Mouse (Mus musculus): ENCODE data around the gene Pycr2.
A peak's percentile ranks its signal among the peaks of the same experiment; 100 is the strongest.

Pycr2 gene

GRCm38 (mm10) chr1:180940776-180941460, 36.8 kb downstream of the Pycr2 start:
- DNase-seq (ENCODE audit: extremely low spot score), result no peak

- peak; percentile 35 for DNase-seq (ENCODE audit: extremely low spot score)
Observed at GRCm38 (mm10) chr1:180941726-180942125, 37.6 kb downstream of the Pycr2 start.

DNA sequence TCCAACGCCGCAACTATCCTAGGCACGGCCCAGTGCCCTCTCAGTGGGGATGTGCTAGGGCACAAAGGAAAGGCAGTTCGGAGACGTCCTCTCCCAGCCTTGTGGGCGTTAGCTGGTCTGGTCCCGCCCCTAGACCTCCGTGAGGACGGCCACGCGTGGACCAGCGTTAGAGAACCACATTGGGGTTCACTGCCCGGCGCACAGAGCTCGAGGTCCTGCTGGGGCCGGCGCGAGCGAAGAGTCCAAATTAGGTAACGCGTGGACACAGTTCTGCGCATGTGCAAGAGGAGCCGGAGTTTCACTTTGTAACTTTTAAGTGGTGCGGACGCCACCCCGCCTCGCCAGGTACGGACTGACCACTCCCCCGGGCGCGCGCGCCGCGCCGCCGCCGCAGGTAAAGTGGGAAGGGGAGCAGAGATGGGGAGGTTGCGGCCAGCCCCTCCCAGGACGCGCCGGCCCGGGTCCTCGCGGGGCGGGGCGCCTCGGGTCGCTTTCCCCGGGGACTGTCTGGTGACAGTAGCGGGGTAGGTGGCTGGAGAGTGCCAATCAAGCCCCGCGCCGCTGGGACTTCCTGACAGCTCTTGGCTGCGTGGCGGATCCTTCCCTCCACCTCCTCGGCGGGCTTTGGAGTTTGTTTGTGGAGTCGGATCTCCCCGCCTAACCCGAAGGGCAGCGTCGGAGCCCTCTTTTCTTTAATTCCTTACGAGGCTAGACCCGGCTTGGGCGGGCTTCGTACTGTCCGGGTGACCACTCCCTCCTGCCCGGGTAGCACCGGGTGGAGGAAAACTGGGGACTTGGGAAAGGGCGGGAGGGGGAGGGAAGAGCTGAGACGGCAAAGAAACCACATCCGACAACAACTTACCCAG, 38.3 kb downstream of the Pycr2 start, which contains the start of gene Tmem63a:
TSS of gene Tmem63a (plus strand) at position 179 of the 866 bp plus-strand sequence.
- DNase-seq (ENCODE audit: extremely low spot score), result peak; percentile 78

- DNase-seq (ENCODE audit: extremely low spot score), result no peak
Observed at GRCm38 (mm10) chr1:180943032-180943644, 39.0 kb downstream of the Pycr2 start.

DNA sequence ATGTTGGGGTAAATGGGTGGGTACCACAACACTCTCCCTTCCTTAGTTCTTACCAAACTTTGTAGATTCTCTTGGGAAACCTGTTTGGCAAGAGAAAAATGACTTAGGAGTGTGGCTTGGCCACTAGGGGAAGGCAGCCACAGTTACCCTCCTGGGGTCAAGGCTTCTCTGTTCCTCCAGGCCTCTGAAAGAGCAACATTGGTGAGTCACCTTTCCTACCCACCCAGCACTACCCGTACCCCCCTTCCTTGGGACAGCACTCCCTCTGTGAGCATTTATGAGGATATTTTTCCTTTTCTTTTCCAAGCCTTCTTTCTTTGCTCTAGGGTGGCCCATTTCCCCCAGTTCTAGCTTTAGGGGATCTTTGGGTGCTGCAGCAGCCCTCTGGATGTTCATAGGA, 39.8 kb downstream of the Pycr2 start:
- no peak for DNase-seq (ENCODE audit: extremely low spot score)

DNA sequence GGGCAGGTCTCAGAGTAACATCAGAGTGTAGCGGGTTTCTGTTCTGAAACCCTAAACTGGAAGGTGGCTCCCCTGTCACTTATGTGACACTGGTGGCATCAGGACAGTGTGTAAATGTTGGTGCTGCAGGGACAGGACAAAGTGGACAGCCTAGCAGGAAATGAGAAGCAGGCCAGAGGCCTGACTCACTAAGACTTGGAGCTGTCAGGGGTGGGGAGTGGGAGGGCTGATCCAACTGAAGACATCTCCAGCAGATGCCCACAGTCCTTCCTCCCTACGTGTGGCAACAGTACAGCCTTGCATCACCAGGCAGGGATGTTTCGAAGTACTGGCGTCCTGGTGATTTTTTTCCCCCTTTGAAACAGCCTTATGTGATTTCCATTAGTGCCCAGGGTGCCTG, 40.5 kb downstream of the Pycr2 start:
- DNase-seq (ENCODE audit: extremely low spot score), result no peak

- DNase-seq (ENCODE audit: extremely low spot score), result peak; percentile 47
Observed at GRCm38 (mm10) chr1:180945001-180945980, 41.2 kb downstream of the Pycr2 start.

GRCm38 (mm10) chr1:180946448-180946847, 42.4 kb downstream of the Pycr2 start:
- DNase-seq (ENCODE audit: extremely low spot score), result no peak

GRCm38 (mm10) chr1:180952085-180952746, 48.1 kb downstream of the Pycr2 start:
- no peak for DNase-seq (ENCODE audit: extremely low spot score)

DNA sequence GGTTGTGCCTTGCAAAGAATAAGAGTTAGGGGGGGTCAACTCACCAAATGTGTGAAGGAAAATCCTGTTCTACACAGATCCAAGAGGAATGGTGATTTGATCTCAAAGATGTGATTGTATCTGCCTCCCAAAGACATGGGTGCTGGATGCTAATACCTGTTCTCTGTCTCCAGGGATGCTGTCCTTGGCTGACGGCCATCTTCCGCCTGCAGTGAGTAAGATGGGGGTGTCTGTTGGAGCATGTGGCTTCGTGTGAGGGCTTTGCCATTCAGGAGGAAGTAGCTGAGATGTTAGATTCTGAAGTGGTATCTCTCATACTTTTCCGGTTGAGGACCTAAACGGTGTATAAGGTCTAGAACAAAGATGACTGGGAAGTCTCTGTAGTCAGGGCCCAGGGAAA, 48.7 kb downstream of the Pycr2 start:
- no peak for DNase-seq (ENCODE audit: extremely low spot score)

DNA sequence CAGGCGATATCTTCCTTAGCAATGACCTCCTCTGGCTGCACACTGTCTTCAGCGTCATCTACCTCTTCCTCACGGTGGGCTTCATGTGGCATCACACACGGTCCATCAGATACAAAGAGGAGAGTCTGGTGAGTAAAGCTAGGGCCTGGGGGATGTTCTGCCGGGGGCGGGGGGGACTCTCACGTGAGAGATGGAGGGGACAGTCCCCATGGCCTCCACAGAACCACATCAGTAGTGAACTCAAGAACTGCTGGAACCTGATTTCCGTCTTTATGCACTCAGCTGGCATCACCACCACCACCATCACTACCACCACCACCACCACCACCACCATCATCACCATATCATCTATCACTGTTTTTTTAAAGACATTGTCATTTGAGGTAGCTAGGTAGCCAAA, 52.3 kb downstream of the Pycr2 start:
- DNase-seq (ENCODE audit: extremely low spot score), result no peak

DNA sequence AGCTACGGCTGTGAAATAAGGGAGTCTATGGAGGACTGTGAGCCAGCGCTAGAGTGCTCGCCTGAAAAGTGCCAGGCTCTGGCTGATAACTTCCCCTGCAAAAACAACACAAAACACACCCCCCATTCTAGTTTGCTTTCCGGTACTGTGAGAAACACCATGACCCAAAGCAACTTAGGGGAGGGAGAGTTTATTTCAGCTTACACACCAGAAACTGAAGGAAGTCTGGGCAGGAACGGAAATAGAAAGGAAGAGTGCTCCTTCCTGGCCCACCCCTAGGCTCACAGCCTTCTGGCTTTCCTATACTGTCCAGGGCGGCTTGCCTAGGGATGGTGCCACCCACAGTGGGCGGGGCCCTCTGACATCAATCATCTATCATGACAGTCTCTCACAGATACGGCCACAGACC, 52.9 kb downstream of the Pycr2 start:
- no peak for DNase-seq (ENCODE audit: extremely low spot score)

Data from embryo, embryonic 9.5 days (tissue).